Mouse (Mus musculus) small intestine, adult 2 months (tissue): ENCODE results near the gene Zc3h7a.

Experiments used
- CTCF ChIP-seq: fragments of 200-500 bp; IDR thresholded peaks from 2 replicates; pipeline ENCODE4 v1.5.1; 2012; ENCODE audit warnings: low read depth, mild to moderate bottlenecking, control low read depth, inconsistent platforms, low read length, moderate library complexity, mixed read lengths; ENCODE audit not compliant: insufficient replicate concordance, insufficient read length; ENCODE audit errors: extremely low read depth
- POLR2A ChIP-seq: fragments of 200-500 bp; IDR thresholded peaks from 2 replicates; pipeline ENCODE4 v1.6.1; 2012; ENCODE audit warnings: low read depth, mild to moderate bottlenecking, control low read depth, inconsistent platforms, low read length, moderate library complexity

GRCm38 (mm10) chr16:11176884-11177244 is 671 bp upstream of the Zc3h7a start:
- no peak for TF ChIP-seq POLR2A
- no peak for TF ChIP-seq CTCF
